Mouse (Mus musculus) neural tube, embryonic 10.5 days (tissue): ENCODE measurements around the gene 4933402N03Rik.

Source experiments
- DNase-seq: peaks from one replicate; pipeline ENCODE4 v3.0.0-alpha.2; 2017; ENCODE audit warnings: low spot score; ENCODE audit errors: extremely low spot score

4933402N03Rik gene

GRCm38 (mm10) chr7:131146214-131146613 lies at the start of gene 4933402N03Rik:
Gene 4933402N03Rik (minus strand): TSS chr7:131146314.
- peak; percentile 3 for DNase-seq

GRCm38 (mm10) chr7:131187996-131188395 lies 41.9 kb upstream of the 4933402N03Rik start:
- DNase-seq: no peak

GRCm38 (mm10) chr7:131187047-131187446 lies 40.9 kb upstream of the 4933402N03Rik start:
- DNase-seq: no peak

- no peak for DNase-seq
These were observed 38.2 kb upstream of the 4933402N03Rik start for GRCm38 (mm10) chr7:131184339-131184738.

GRCm38 (mm10) chr7:131182685-131183084 lies 36.6 kb upstream of the 4933402N03Rik start:
- peak; percentile 41 for DNase-seq

- no peak for DNase-seq
These were observed 28.0 kb upstream of the 4933402N03Rik start, which contains the start of gene 5430419D17Rik for GRCm38 (mm10) chr7:131174121-131174520. Gene 5430419D17Rik (plus strand): TSS chr7:131174402.

- no peak for DNase-seq
These were observed 23.0 kb upstream of the 4933402N03Rik start for GRCm38 (mm10) chr7:131169099-131169498.

- DNase-seq: no peak
These were observed 21.7 kb upstream of the 4933402N03Rik start for GRCm38 (mm10) chr7:131167771-131168170.

GRCm38 (mm10) chr7:131162251-131162650 lies 16.1 kb upstream of the 4933402N03Rik start:
- no peak for DNase-seq

- DNase-seq: no peak
These were observed 6.9 kb upstream of the 4933402N03Rik start for GRCm38 (mm10) chr7:131153044-131153443.

GRCm38 (mm10) chr7:131150179-131150578 lies 4.1 kb upstream of the 4933402N03Rik start:
- DNase-seq: no peak

GRCm38 (mm10) chr7:131133181-131133580 lies 12.9 kb downstream of the 4933402N03Rik start:
- DNase-seq: no peak

- peak; percentile 19 for DNase-seq
These were observed 16.1 kb downstream of the 4933402N03Rik start for GRCm38 (mm10) chr7:131130021-131130420.

- DNase-seq: no peak
These were observed 23.8 kb downstream of the 4933402N03Rik start for GRCm38 (mm10) chr7:131122210-131122807.

GRCm38 (mm10) chr7:131114434-131114833 lies 31.7 kb downstream of the 4933402N03Rik start:
- DNase-seq: no peak

GRCm38 (mm10) chr7:131113676-131114075 lies 32.4 kb downstream of the 4933402N03Rik start:
- no peak for DNase-seq

- DNase-seq: peak; percentile 41
These were observed 33.6 kb downstream of the 4933402N03Rik start for GRCm38 (mm10) chr7:131112486-131112885.
